Mouse (Mus musculus): ENCODE data around the gene Tsku. TPM values are rescaled to one million over a fixed set of nuclear protein-coding genes. Genes with fewer than 3 reads are reported as not detected.

Gene Tsku
- total RNA-seq, 1 experiment from 2014 or later, result not detected

Other genes with a start within 250 kb of the Tsku start
- 7.4 and 7.5 TPM in 2 replicates for gene Myo7a, start 241.8 kb downstream of the Tsku start, total RNA-seq (2017)
- gene Omp, start 215.8 kb downstream of the Tsku start, total RNA-seq (2017), result 0.23 TPM in 1 of 2 replicates, not detected in the other
- 10.6 and 15.1 TPM in 2 replicates for gene Capn5, start 183.1 kb downstream of the Tsku start, total RNA-seq (2017)
- 0.87 TPM in 1 of 2 replicates, not detected in the other for gene B3gnt6, start 161.8 kb downstream of the Tsku start, total RNA-seq (2017)
- 24.0 and 25.4 TPM in 2 replicates for gene Acer3, start 40.1 kb downstream of the Tsku start, total RNA-seq (2017)
- not detected in 2 replicates for gene Gucy2d, start 79.1 kb upstream of the Tsku start, total RNA-seq (2017)
- gene Lrrc32, start 128.0 kb upstream of the Tsku start, total RNA-seq (2017), result not detected in 2 replicates